ENCODE assay signal across 10 mouse cellular contexts in the genomic region with DNA sequence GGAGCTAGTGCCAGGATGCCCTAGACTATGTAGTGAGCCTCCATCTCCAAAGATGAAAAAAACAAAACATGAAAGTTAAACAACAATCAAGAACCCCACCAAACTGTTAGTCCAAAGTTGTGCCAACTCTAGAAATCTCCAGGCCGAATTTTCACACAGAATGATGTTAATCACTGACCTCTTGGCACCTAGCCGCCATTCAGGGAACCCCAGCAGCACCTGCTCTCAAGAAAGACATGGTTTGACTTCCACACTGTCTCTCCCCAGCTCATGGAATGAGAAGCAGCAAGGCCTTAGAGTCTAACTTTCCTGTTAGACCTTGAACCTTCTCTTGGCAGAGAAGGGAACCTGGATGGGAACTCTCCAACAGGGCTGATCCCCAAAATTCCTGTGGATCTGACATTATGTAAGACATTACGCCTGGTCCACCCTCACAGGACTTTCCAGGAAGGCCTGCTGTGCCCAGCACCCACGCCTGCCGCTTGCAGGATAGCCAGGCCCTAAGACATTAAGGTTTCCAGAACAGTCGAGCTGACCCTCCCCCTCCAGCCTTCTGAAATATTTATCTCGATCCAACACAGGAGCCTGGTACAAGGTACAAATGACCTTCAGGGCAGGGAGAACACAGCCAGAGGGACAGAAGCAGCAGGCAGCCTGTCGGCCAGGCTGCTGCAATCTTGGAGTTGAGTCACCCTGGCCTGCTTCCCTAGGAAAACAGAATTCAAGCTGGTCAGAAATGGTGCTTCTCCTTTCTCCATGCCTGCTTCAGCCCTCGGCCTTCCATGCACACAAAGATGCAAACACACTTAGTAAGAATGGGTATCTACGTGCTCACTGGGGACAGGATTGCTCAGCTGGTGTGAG. TPM values are rescaled to one million over a fixed set of nuclear protein-coding genes. Genes with fewer than 3 reads are reported as not detected.
DNase-seq lines count a peak whose midpoint lies in the region; ATAC-seq lines count a peak whose summit lies in the region.
"Had no signal": no experiment of that assay in that cellular context is flagged by ENCODE, and none has a peak within 500 bp of the region (broad histone marks: within the 10 kb centered on the region; RNA-seq: fewer than 3 reads in every experiment).

No protein-coding gene starts in this region.

- H3K27me3 ChIP-seq in hindbrain, embryonic 13.5 days: no peaks in the 10 kb centered on the region
- H3K27me3 ChIP-seq in hindbrain, embryonic 14.5 days (ENCODE audit: control insufficient read depth, insufficient read depth, low read length): no peaks in the 10 kb centered on the region
- H3K27me3 ChIP-seq: neural tube, embryonic 13.5 days had no signal

- H3K4me2 ChIP-seq in hindbrain, embryonic 13.5 days: no peak overlapping the region
- no peak overlapping the region for H3K4me2 ChIP-seq in hindbrain, embryonic 14.5 days (replicated peaks)
- H3K4me2 ChIP-seq: liver, embryonic 13.5 days; neural tube, embryonic 13.5 days had no signal

- no peak for ATAC-seq in hindbrain, embryonic 13.5 days (ENCODE audit: low FRiP score)
- no peak for ATAC-seq in hindbrain, embryonic 14.5 days (ENCODE audit: low FRiP score)
- peak; percentile 9; the same call in 1 of the 2 replicates for ATAC-seq in megakaryocyte progenitor cell, adult 5-6 weeks (replicated peaks; ENCODE audit: poor library complexity)

- H3K9ac ChIP-seq in hindbrain, embryonic 13.5 days: 0 out of 2 replicates have a peak overlapping the region, but pooled peaks have one; percentile 29
- H3K9ac ChIP-seq in hindbrain, embryonic 14.5 days: no peak overlapping the region
- H3K9ac ChIP-seq: liver, embryonic 13.5 days; neural tube, embryonic 13.5 days had no signal

- intact Hi-C loops in heart, postnatal 10 days (cut with DNase I): no loop called here

- H3K4me3 ChIP-seq in hindbrain, embryonic 13.5 days: no peak overlapping the region
- no peak overlapping the region for H3K4me3 ChIP-seq in hindbrain, embryonic 14.5 days (replicated peaks; ENCODE audit: low read length)
- H3K4me3 ChIP-seq: liver, embryonic 13.5 days; neural tube, embryonic 13.5 days had no signal

- H3K9me3 ChIP-seq in hindbrain, embryonic 13.5 days: no peaks in the 10 kb centered on the region
- H3K9me3 ChIP-seq in hindbrain, embryonic 14.5 days (ENCODE audit: control insufficient read depth, low read length): no peaks in the 10 kb centered on the region
- H3K9me3 ChIP-seq: liver, embryonic 13.5 days; neural tube, embryonic 13.5 days had no signal

- DNase-seq in hindbrain, embryonic 14.5 days (ENCODE audit: low spot score): no peak
- DNase-seq in cerebellum, adult 11-12 months: peak; percentile 70
- peak; percentile 59 to 60 for DNase-seq in heart, postnatal 10 days
- DNase-seq in thymus, postnatal 10 days (ENCODE audit: low spot score in 2 of 2): no peak
- DNase-seq in B cell, adult 2 months: no peak
- no peak for DNase-seq in urinary bladder, adult 18-20 months (ENCODE audit: low spot score in 2 of 2)
- DNase-seq: liver, embryonic 13.5 days had no signal

- peaks cover 7% of the 10 kb centered on the region for H3K4me1 ChIP-seq in hindbrain, embryonic 13.5 days (replicated peaks)
- H3K4me1 ChIP-seq in hindbrain, embryonic 14.5 days (replicated peaks; ENCODE audit: control insufficient read depth, insufficient read depth, low read length): no peaks in the 10 kb centered on the region
- H3K4me1 ChIP-seq: neural tube, embryonic 13.5 days had no signal

- 72% methylated on average over 10 of the region's 10 CpGs for WGBS in hindbrain, embryonic 13.5 days
- 65% methylated on average over 10 of the region's 10 CpGs for WGBS in hindbrain, embryonic 14.5 days

- no peak overlapping the region for H3K27ac ChIP-seq in hindbrain, embryonic 13.5 days
- no peak overlapping the region for H3K27ac ChIP-seq in hindbrain, embryonic 14.5 days
- H3K27ac ChIP-seq: liver, embryonic 13.5 days; neural tube, embryonic 13.5 days had no signal

- no peaks in the 10 kb centered on the region for H3K36me3 ChIP-seq in hindbrain, embryonic 13.5 days
- no peaks in the 10 kb centered on the region for H3K36me3 ChIP-seq in hindbrain, embryonic 14.5 days (replicated peaks; ENCODE audit: control insufficient read depth, insufficient read depth)
- H3K36me3 ChIP-seq: liver, embryonic 13.5 days; neural tube, embryonic 13.5 days had no signal

RNA-seq across cellular contexts. Expression of a gene that starts 12.3 kb away (rescaled TPM):
- polyA plus RNA-seq in hindbrain, embryonic 13.5 days (2015; fragmentation: Nextera tagmentation; extraction: Ambion mirVana): 3.2 and 3.3 TPM in 2 replicates
- polyA plus RNA-seq in hindbrain, embryonic 14.5 days (2014; fragmentation: Nextera tagmentation; extraction: Ambion mirVana): 3.1 and 4.6 TPM in 2 replicates
- total RNA-seq in heart, postnatal 10 days (2021): 10 to 100 TPM; 19.5 to 20.0 TPM
- total RNA-seq in megakaryocyte progenitor cell, adult 5-6 weeks (2015): 45.5 and 47.0 TPM in 2 replicates
- 43.8 and 47.6 TPM in 2 replicates for total RNA-seq in megakaryocyte progenitor cell, adult 5-6 weeks (2017)

RNA-seq across cellular contexts. Expression of a gene that starts 49.6 kb away (rescaled TPM):
- polyA plus RNA-seq in hindbrain, embryonic 13.5 days (2015; fragmentation: Nextera tagmentation; extraction: Ambion mirVana): 38.0 and 44.1 TPM in 2 replicates
- 27.3 and 27.8 TPM in 2 replicates for polyA plus RNA-seq in hindbrain, embryonic 14.5 days (2014; fragmentation: Nextera tagmentation; extraction: Ambion mirVana)
- 10 to 100 TPM; 59.0 to 61.0 TPM for total RNA-seq in heart, postnatal 10 days (2021)
- total RNA-seq in megakaryocyte progenitor cell, adult 5-6 weeks (2015): 57.1 and 64.4 TPM in 2 replicates
- total RNA-seq in megakaryocyte progenitor cell, adult 5-6 weeks (2017): 71.4 and 85.8 TPM in 2 replicates

Comparison
In these comparisons a context has a peak if more than half of its experiments do, and no peak if none do; other contexts are left out.
1. DNase-seq: peak in cerebellum, adult 11-12 months (single experiment) and heart, postnatal 10 days (2 of 2); none in hindbrain, embryonic 14.5 days (single experiment), thymus, postnatal 10 days (0 of 2), B cell, adult 2 months (0 of 2) and urinary bladder, adult 18-20 months (0 of 2).